Mouse (Mus musculus): ENCODE data around the gene Adamts4. TPM values are rescaled to one million over a fixed set of nuclear protein-coding genes. Genes with fewer than 3 reads are reported as not detected.
A peak's percentile ranks its signal among the peaks of the same experiment; 100 is the strongest.
"Not testable (repeated sequence)": the region's sequence is repeated elsewhere in the genome, so short reads cannot be mapped to it uniquely, and the experiment has no call there.

The Adamts4 gene
- polyA plus RNA-seq, 1 experiment from 2014 or later, result 0.04 TPM

DNA sequence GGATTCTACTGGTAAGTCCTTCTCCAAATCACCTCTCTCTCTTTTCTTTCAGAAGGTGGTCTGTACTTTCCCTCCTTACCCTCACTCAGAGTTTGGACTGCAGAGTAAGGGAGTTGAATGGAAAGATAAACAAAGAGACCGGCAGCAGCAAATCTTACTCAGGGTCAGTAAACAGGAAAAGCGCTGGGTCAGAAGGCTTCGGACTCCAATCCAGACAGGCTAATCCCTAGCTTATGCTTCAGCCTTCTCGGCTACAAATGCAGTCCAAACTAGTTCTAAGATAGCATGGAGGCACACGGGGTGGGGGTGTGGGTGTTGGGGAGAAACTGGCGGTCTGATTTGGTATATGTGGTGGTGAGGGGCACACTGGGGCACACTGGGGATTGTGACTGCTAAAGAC lies 12.8 kb upstream of the Adamts4 start:
- Histone ChIP-seq H3K4me3 (ENCODE audit: inconsistent target) (no peak overlapping the region), H3K79me2 (ENCODE audit: inconsistent target) (peaks cover 86% of the 10 kb centered on the region), H3K36me3 (ENCODE audit: inconsistent target) (peaks cover 60% of the 10 kb centered on the region), H3K27ac (no peak overlapping the region)
- WGBS (ENCODE audit: missing documents), result 90% methylated on average over 5 of the region's 6 CpGs

GRCm38 (mm10) chr1:171238463-171238862 lies 11.8 kb upstream of the Adamts4 start:
- Histone ChIP-seq H3K4me3 (ENCODE audit: inconsistent target) (no peak overlapping the region), H3K27ac (no peak overlapping the region), H3K36me3 (ENCODE audit: inconsistent target) (peaks cover 69% of the 10 kb centered on the region), H3K79me2 (ENCODE audit: inconsistent target) (peaks cover 86% of the 10 kb centered on the region)
- 82% methylated on average over 14 of the region's 14 CpGs for WGBS (ENCODE audit: missing documents)

DNA sequence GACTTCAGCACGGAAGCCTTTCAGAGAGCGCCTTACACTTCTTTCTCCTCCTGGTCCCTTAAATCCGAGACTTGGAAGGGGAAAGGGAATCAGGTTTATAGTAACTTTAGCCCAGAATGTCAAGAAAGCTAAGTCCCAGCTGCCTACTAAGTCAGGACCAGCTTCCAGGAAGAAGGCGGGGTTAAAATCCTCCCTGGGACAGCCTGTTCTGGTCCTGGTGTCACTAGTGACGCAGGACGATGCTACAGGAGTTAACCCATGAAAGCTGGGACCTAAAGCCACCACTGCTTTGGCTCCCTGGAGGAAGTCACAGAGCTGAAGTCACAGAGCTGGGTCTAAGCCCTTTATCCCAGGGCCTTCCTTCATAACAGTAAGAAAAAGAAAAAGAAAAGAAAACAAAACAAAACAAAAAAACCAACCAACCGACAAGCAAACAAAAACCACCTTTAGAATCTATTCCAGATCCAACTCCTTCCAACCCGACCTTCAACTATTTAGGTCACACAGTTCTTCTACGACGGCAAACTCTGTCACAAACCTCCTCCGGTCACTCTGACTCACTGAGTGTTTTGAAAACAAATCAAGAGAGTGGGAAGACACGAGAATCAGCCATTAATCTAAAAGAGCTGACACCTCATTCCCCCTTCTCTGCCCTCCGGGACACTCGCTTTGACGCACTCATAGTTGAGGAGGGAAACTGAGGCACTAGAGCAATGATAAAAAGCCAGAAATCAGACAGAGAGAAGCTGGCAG lies 10.1 kb upstream of the Adamts4 start:
- H3K36me3 ChIP-seq (ENCODE audit: inconsistent target), result peaks cover 82% of the 10 kb centered on the region
- 93% methylated on average over 15 of the region's 15 CpGs for WGBS (ENCODE audit: missing documents)
- H3K27ac ChIP-seq, result no peak overlapping the region

DNA sequence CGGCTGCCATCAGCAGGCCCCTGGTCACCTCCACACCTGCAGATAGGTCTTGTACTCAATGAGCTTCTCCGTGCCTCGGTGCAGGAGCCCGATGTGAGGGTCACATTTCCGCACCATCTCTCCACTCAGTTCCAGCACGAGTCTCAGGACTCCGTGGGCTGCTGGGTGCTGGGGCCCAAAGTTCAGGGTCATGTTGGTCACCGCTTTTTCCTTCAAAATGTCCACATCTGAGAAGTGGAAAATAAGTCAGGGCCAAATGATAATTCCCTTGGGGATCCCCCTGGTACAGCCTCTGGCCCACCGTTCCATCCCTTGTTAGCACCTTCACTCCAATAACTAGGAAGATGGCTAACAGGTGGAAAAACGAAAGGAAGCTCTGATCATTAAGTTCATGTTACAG lies 9.3 kb upstream of the Adamts4 start:
- Histone ChIP-seq H3K79me2 (ENCODE audit: inconsistent target) (peaks cover 95% of the 10 kb centered on the region), H3K27ac (no peak overlapping the region), H3K4me3 (ENCODE audit: inconsistent target) (no peak overlapping the region), H3K36me3 (ENCODE audit: inconsistent target) (peaks cover 85% of the 10 kb centered on the region)
- 94% methylated on average over 8 of the region's 10 CpGs for WGBS (ENCODE audit: missing documents)

More for the DNA sequence above, 10.1 kb upstream of the Adamts4 start:
- Histone ChIP-seq H3K79me2 (ENCODE audit: inconsistent target) (peaks cover 95% of the 10 kb centered on the region), H3K4me3 (ENCODE audit: inconsistent target) (no peak overlapping the region)

DNA sequence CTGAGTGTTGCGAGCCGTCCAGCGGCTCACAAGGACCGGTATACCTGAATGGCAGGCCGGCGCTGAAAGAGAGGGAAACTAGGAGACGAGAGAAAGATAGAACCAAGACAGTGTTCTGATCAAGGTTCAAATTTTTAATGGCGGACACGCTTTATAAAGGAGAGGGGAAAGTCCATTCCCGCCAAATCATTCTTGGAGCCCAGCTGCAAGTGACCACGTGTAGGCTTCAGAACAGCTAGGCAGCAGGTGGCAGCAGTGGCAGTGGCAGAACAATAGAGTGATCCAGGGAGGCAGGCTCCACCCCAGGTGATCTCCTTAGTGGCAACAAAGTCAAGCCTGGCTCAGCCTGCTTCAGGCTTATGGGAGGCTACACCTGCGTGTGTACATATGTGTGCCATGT lies 8.3 kb upstream of the Adamts4 start:
- Histone ChIP-seq H3K79me2 (ENCODE audit: inconsistent target) (peaks cover 94% of the 10 kb centered on the region), H3K36me3 (ENCODE audit: inconsistent target) (peaks cover 78% of the 10 kb centered on the region)
- H3K4me3 ChIP-seq (ENCODE audit: inconsistent target); H3K27ac ChIP-seq: not testable (repeated sequence)
- WGBS (ENCODE audit: missing documents), result 93% methylated on average over 9 of the region's 12 CpGs

GRCm38 (mm10) chr1:171245353-171245752 lies 4.9 kb upstream of the Adamts4 start:
- peaks cover 65% of the 10 kb centered on the region for H3K79me2 ChIP-seq (ENCODE audit: inconsistent target)
- peaks cover 45% of the 10 kb centered on the region for H3K36me3 ChIP-seq (ENCODE audit: inconsistent target)
- no peak overlapping the region for H3K4me3 ChIP-seq (ENCODE audit: inconsistent target)
- no peak overlapping the region for H3K27ac ChIP-seq
- 90% methylated on average over 8 of the region's 8 CpGs for WGBS (ENCODE audit: missing documents)

- H3K27ac ChIP-seq, result peak overlapping the region; percentile 71
- WGBS (ENCODE audit: missing documents), result under 1% methylated on average over 39 of the region's 41 CpGs
- H3K36me3 ChIP-seq (ENCODE audit: inconsistent target), result peaks cover 30% of the 10 kb centered on the region; the same call in 1 of the 2 replicates
- H3K4me3 ChIP-seq (ENCODE audit: inconsistent target), result peak overlapping the region; percentile 83
- H3K79me2 ChIP-seq (ENCODE audit: inconsistent target), result peaks cover 50% of the 10 kb centered on the region
These were observed 3.3 kb upstream of the Adamts4 start for GRCm38 (mm10) chr1:171246709-171247452.

DNA sequence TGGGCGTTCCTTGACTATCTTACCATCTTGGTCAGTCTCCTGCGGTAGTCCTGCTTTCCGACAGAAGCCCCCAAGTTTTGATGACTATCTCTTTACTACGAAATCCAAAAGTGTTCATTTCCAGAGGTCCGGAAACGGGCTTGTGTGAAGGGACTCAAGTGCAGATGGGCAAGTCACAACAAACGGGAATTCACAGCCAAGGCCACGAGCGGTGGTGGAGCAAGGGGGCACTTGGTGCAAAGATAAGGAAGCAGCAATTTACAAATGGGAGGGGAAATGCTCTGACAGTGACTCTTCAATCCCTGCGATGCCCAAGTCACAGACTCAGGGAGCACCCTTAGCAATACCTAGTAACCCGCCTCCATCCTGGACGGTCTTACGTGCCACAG lies 2.8 kb upstream of the Adamts4 start:
- Histone ChIP-seq H3K36me3 (ENCODE audit: inconsistent target) (peaks cover 25% of the 10 kb centered on the region; the same call in 1 of the 2 replicates), H3K27ac (peak overlapping the region; percentile 71), H3K4me3 (ENCODE audit: inconsistent target) (peak overlapping the region; percentile 83), H3K79me2 (ENCODE audit: inconsistent target) (peaks cover 44% of the 10 kb centered on the region)
- WGBS (ENCODE audit: missing documents), result 24% methylated on average over 13 of the region's 13 CpGs

DNA sequence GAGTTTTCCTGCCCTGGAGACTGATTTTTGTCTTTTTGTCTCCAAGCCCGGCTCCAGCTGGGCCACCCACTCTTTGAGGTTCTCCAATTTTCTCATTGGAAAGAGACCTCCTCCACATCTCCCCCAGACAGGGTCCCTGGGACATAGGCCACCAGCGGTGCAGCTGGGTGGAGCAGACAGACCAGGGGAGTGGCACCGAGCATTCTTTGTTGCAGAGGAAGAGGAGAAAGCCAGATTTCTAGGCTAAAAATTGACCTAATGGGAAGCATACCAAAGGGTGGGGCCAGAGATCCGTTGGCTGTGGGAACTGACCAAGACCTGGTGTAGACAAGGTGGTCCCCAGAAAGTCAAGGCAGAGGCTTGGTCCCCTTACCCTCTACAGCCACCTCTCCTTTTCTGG lies 2.3 kb upstream of the Adamts4 start:
- peaks cover 39% of the 10 kb centered on the region for H3K79me2 ChIP-seq (ENCODE audit: inconsistent target)
- peak overlapping the region; percentile 71 for H3K27ac ChIP-seq
- H3K4me3 ChIP-seq (ENCODE audit: inconsistent target), result 0 out of 2 replicates have a peak overlapping the region, but pooled peaks have one; percentile 83
- 37% methylated on average over 3 of the region's 4 CpGs for WGBS (ENCODE audit: missing documents)
- H3K36me3 ChIP-seq (ENCODE audit: inconsistent target), result peaks cover 22% of the 10 kb centered on the region; the same call in 1 of the 2 replicates

DNA sequence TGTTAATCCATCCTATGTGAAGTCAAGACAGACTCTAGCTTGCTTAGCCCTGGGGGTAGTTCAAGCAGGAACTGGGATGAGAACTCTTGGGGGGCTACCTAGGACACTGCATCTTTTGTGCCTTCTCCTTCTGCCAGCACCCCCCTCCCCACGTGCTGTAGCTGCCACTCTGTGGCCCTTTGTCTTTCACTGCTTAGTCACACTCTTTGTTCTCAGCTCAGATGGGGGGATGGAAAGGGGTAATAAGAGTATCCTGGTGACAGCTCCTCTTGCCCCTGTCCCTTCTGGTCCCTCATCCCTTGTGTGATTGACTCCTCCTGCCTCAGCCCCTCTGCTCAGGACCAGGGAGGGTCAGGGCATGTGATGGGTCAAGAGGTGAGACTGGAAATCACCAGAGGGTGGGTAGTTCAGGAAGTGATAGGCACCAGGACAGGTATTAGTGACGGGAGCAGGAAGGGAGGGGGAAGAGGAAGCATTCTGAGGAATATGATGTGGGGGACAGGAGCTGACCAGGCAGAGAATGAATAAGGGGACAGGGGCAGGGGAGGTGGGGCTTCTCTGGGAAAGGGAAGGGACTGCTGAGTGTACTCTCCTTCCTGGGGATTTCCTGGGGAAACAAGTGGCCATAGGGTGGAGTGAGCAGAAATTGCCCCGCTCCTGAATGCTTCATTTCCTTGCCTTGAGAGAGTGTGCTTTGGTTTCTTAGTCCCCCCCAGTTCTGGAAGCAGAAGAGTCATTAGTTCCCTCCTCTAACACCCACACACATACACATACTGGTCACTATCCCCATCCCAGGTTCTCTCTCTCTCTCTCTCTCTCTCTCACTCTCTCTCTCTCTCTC lies 1.6 kb upstream of the Adamts4 start:
- H3K36me3 ChIP-seq (ENCODE audit: inconsistent target), result peaks cover 15% of the 10 kb centered on the region; the same call in 1 of the 2 replicates
- 71% methylated on average over 2 of the region's 3 CpGs for WGBS (ENCODE audit: missing documents)
- peaks cover 32% of the 10 kb centered on the region for H3K79me2 ChIP-seq (ENCODE audit: inconsistent target)
- no peak overlapping the region for H3K4me3 ChIP-seq (ENCODE audit: inconsistent target)
- no peak overlapping the region for H3K27ac ChIP-seq

DNA sequence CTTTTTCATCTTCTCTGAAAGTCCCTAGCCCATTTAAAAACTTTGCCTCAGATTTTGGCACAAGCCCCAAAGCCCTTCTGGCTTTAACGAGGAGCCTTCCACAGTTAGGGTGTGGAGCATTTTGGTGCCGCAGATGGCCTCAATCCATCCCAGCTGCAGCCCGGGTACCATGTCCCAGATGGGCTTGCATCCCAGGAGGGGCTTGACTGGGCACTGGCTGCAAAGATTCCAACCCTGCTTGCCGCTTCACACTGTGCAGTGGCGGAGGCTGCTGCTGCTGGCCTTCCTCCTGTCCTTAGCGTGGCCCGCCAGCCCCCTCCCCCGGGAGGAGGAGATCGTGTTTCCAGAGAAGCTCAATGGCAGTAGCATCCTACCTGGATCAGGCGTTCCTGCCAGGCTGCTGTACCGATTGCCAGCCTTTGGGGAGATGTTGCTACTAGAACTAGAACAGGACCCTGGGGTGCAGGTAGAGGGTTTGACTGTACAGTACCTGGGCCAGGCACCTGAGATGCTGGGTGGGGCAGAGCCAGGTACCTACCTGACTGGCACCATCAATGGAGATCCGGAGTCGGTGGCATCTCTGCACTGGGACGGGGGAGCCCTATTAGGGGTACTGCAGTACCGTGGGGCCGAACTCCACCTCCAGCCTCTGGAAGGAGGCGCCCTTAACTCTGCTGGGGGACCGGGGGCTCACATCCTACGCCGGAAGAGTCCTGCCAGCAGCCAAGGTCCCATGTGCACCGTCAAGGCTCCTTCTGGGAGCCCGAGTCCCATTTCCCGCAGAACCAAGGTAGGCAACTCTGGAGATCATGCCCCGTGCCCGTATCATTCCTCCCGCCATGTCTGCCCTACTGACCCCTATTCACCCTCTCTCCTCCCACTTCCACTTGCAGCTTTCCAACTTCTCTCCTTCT lies 716 bp downstream of the Adamts4 start, which contains the start of gene Ndufs2:
Ndufs2 (minus strand) TSS at position 709 of the 914 bp plus-strand sequence.
- WGBS (ENCODE audit: missing documents), result 64% methylated on average over 26 of the region's 26 CpGs
- Histone ChIP-seq H3K79me2 (ENCODE audit: inconsistent target) (peaks cover 9% of the 10 kb centered on the region), H3K4me3 (ENCODE audit: inconsistent target) (no peak within 1 kb of the TSS), H3K27ac (no peak within 1 kb of the TSS), H3K36me3 (ENCODE audit: inconsistent target) (no peaks in the 10 kb centered on the region)

GRCm38 (mm10) chr1:171251594-171252324 lies 1.5 kb downstream of the Adamts4 start:
- Histone ChIP-seq H3K79me2 (ENCODE audit: inconsistent target) (peaks cover under 1% of the 10 kb centered on the region), H3K4me3 (ENCODE audit: inconsistent target) (no peak overlapping the region), H3K36me3 (ENCODE audit: inconsistent target) (no peaks in the 10 kb centered on the region), H3K27ac (no peak overlapping the region)
- WGBS (ENCODE audit: missing documents), result 65% methylated on average over 11 of the region's 13 CpGs

GRCm38 (mm10) chr1:171252415-171252814 lies 2.2 kb downstream of the Adamts4 start:
- Histone ChIP-seq H3K36me3 (ENCODE audit: inconsistent target) (no peaks in the 10 kb centered on the region), H3K79me2 (ENCODE audit: inconsistent target) (no peaks in the 10 kb centered on the region), H3K27ac (no peak overlapping the region), H3K4me3 (ENCODE audit: inconsistent target) (no peak overlapping the region)
- 91% methylated on average over 17 of the region's 17 CpGs for WGBS (ENCODE audit: missing documents)

All from macrophage (primary cell).